Mouse (Mus musculus) hindbrain, embryonic 14.5 days (tissue): ENCODE results near the gene Npc2. TPM values are rescaled to one million over a fixed set of nuclear protein-coding genes. Genes with fewer than 3 reads are reported as not detected.

Experiments used
- ATAC-seq: fragments of 200-750 bp; cut with Nextera tagmentation; 2 replicates; pipeline ENCODE4 v1.8.0; 2017; ENCODE audit warnings: moderate number of reproducible peaks, mild to moderate bottlenecking, moderate TSS enrichment, moderate library complexity; ENCODE audit not compliant: low FRiP score
- DNase-seq: peaks from one replicate; pipeline ENCODE4 v3.0.0-alpha.2; 2015; ENCODE audit warnings: low spot score
- H3K27ac ChIP-seq: fragments of 300-500 bp; sonication (generic); 2 replicates; pipeline ENCODE4 v1.5.1; 2014; ENCODE audit warnings: mild to moderate bottlenecking, moderate library complexity
- H3K27me3 ChIP-seq: fragments of 300-500 bp; sonication (generic); 2 replicates; pipeline ENCODE4 v1.6.1; 2014; ENCODE audit warnings: mild to moderate bottlenecking, low read length, mixed read lengths; ENCODE audit not compliant: control insufficient read depth, insufficient read depth
- H3K36me3 ChIP-seq: fragments of 300-500 bp; sonication (generic); replicated peaks from 2 replicates; pipeline ENCODE4 v1.6.1; 2014; ENCODE audit not compliant: control insufficient read depth, insufficient read depth
- H3K4me1 ChIP-seq: fragments of 300-500 bp; sonication (generic); replicated peaks from 2 replicates; pipeline ENCODE4 v1.6.1; 2014; ENCODE audit warnings: antibody characterized with exemption, low read length, mixed read lengths; ENCODE audit not compliant: control insufficient read depth, insufficient read depth
- H3K4me2 ChIP-seq: fragments of 300-500 bp; sonication (generic); replicated peaks from 2 replicates; pipeline ENCODE4 v1.6.1; 2014; ENCODE audit warnings: mild to moderate bottlenecking, moderate library complexity
- H3K4me3 ChIP-seq: fragments of 300-500 bp; sonication (generic); replicated peaks from 2 replicates; pipeline ENCODE4 v1.5.1; 2014; ENCODE audit warnings: mild to moderate bottlenecking, low read length
- H3K9ac ChIP-seq: fragments of 300-500 bp; sonication (generic); 2 replicates; pipeline ENCODE4 v1.6.1; 2014
- H3K9me3 ChIP-seq: fragments of 300-500 bp; sonication (generic); 2 replicates; pipeline ENCODE4 v1.6.1; 2016; ENCODE audit warnings: low read length; ENCODE audit not compliant: control insufficient read depth
- WGBS: fragments of 180-500 bp; shearing (Covaris S2); extraction: QIAGEN DNeasy Blood & Tissue Kit; methylation state at CpG from one replicate; pipeline ENCODE4 v1.1.7; 2014; 5-methylcytosine and 5-hydroxymethylcytosine counted together
- polyA plus RNA-seq: library from polyadenylated mRNA; unstranded; fragments of >200 nt; fragmentation: Nextera tagmentation; extraction: Ambion mirVana; gene quantifications from 2 replicates; pipeline ENCODE4 v1.2.1, GENCODE M21; 2014

Npc2 gene
- polyA plus RNA-seq, 1 experiment from 2014 or later = 54.3 TPM

GRCm38 (mm10) chr12:84790853-84791252, 17.9 kb upstream of the Npc2 start:
- no peaks in the 10 kb centered on the region for H3K9me3 ChIP-seq
- H3K4me1 ChIP-seq = no peaks in the 10 kb centered on the region
- DNase-seq (no peak), ATAC-seq (no peak)
- 74% methylated on average over 10 of the region's 10 CpGs for WGBS
- no peak overlapping the region for H3K27ac ChIP-seq
- no peaks in the 10 kb centered on the region for H3K36me3 ChIP-seq
- no peak overlapping the region for H3K4me2 ChIP-seq
- H3K27me3 ChIP-seq = no peaks in the 10 kb centered on the region
- no peak overlapping the region for H3K9ac ChIP-seq
- H3K4me3 ChIP-seq = no peak overlapping the region

- Histone ChIP-seq H3K36me3 (no peaks in the 10 kb centered on the region), H3K27ac (no peak overlapping the region), H3K27me3 (no peaks in the 10 kb centered on the region), H3K4me3 (no peak overlapping the region), H3K4me2 (no peak overlapping the region), H3K4me1 (no peaks in the 10 kb centered on the region), H3K9me3 (no peaks in the 10 kb centered on the region), H3K9ac (no peak overlapping the region)
- no peak for ATAC-seq
- WGBS = 82% methylated on average over 5 of the region's 5 CpGs
- DNase-seq = no peak
Observed at GRCm38 (mm10) chr12:84786091-84786490, 13.1 kb upstream of the Npc2 start.

GRCm38 (mm10) chr12:84784604-84785381, 11.8 kb upstream of the Npc2 start:
- no peak overlapping the region; the same call in 1 of the 2 replicates for H3K9ac ChIP-seq
- H3K27me3 ChIP-seq = no peaks in the 10 kb centered on the region
- 35% methylated on average over 25 of the region's 25 CpGs for whole genome bisulfite sequencing
- no peak overlapping the region for H3K27ac ChIP-seq
- no peaks in the 10 kb centered on the region for H3K36me3 ChIP-seq
- H3K4me3 ChIP-seq = no peak overlapping the region
- H3K9me3 ChIP-seq = no peaks in the 10 kb centered on the region
- H3K4me2 ChIP-seq = no peak overlapping the region; the same call in 1 of the 2 replicates
- no peaks in the 10 kb centered on the region for H3K4me1 ChIP-seq
- DNase-seq = peak; percentile 88
- peak; percentile 77; the same call in 1 of the 2 replicates for ATAC-seq

GRCm38 (mm10) chr12:84776229-84776628, 3.3 kb upstream of the Npc2 start:
- no peak for DNase-seq
- peaks cover 18% of the 10 kb centered on the region for H3K4me1 ChIP-seq
- no peak overlapping the region for H3K4me2 ChIP-seq
- no peak overlapping the region for H3K27ac ChIP-seq
- H3K9me3 ChIP-seq = no peaks in the 10 kb centered on the region
- no peaks in the 10 kb centered on the region for H3K27me3 ChIP-seq
- H3K36me3 ChIP-seq = no peaks in the 10 kb centered on the region
- no peak overlapping the region for H3K9ac ChIP-seq
- H3K4me3 ChIP-seq = no peak overlapping the region
- no peak for ATAC-seq

GRCm38 (mm10) chr12:84774376-84774775, 1.4 kb upstream of the Npc2 start:
- ATAC-seq = no peak
- 0 out of 2 replicates have a peak, but pooled peaks cover 5% of the 10 kb centered on the region for H3K36me3 ChIP-seq
- peaks cover 30% of the 10 kb centered on the region for H3K4me1 ChIP-seq
- no peak overlapping the region for H3K4me3 ChIP-seq
- no peak for DNase-seq
- no peak overlapping the region for H3K27ac ChIP-seq
- no peak overlapping the region for H3K9ac ChIP-seq
- H3K4me2 ChIP-seq = peak overlapping the region; percentile 72
- no peaks in the 10 kb centered on the region for H3K27me3 ChIP-seq
- WGBS = 87% methylated on average over 6 of the region's 6 CpGs
- no peaks in the 10 kb centered on the region for H3K9me3 ChIP-seq

GRCm38 (mm10) chr12:84773476-84773875, 524 bp upstream of the Npc2 start:
- Histone ChIP-seq H3K4me2 (peak overlapping the region; percentile 72), H3K27me3 (no peaks in the 10 kb centered on the region), H3K4me3 (peak overlapping the region; percentile 63), H3K27ac (peak overlapping the region; percentile 55), H3K36me3 (0 out of 2 replicates have a peak, but pooled peaks cover 5% of the 10 kb centered on the region), H3K9ac (peak overlapping the region; percentile 76), H3K4me1 (peaks cover 30% of the 10 kb centered on the region), H3K9me3 (no peaks in the 10 kb centered on the region)
- DNase-seq (no peak), ATAC-seq (no peak; the same call in 1 of the 2 replicates)
- WGBS = under 1% methylated on average over 20 of the region's 20 CpGs

GRCm38 (mm10) chr12:84771981-84772520, 901 bp downstream of the Npc2 start:
- H3K36me3 ChIP-seq = 0 out of 2 replicates have a peak, but pooled peaks cover 5% of the 10 kb centered on the region
- H3K9me3 ChIP-seq = no peaks in the 10 kb centered on the region
- H3K27me3 ChIP-seq = no peaks in the 10 kb centered on the region
- H3K4me3 ChIP-seq = peak overlapping the region; percentile 63
- H3K4me1 ChIP-seq = peaks cover 30% of the 10 kb centered on the region
- H3K27ac ChIP-seq = peak overlapping the region; percentile 90
- H3K9ac ChIP-seq = peak overlapping the region; percentile 70
- no peak for ATAC-seq
- 2% methylated on average over 10 of the region's 10 CpGs for WGBS
- H3K4me2 ChIP-seq = peak overlapping the region; percentile 78
- DNase-seq = peak; percentile 29

GRCm38 (mm10) chr12:84769624-84770023, 3.3 kb downstream of the Npc2 start:
- H3K4me3 ChIP-seq = no peak overlapping the region
- DNase-seq = no peak
- no peak for ATAC-seq
- no peaks in the 10 kb centered on the region for H3K27me3 ChIP-seq
- WGBS = 87% methylated on average over 7 of the region's 7 CpGs
- no peak overlapping the region for H3K9ac ChIP-seq
- no peak overlapping the region for H3K27ac ChIP-seq
- peaks cover 11% of the 10 kb centered on the region for H3K36me3 ChIP-seq
- H3K9me3 ChIP-seq = no peaks in the 10 kb centered on the region
- H3K4me1 ChIP-seq = peaks cover 33% of the 10 kb centered on the region
- no peak overlapping the region for H3K4me2 ChIP-seq

GRCm38 (mm10) chr12:84767510-84767909, 5.4 kb downstream of the Npc2 start:
- H3K4me2 ChIP-seq = no peak overlapping the region
- no peak for ATAC-seq

More at GRCm38 (mm10) chr12:84767510-84767909, 5.4 kb downstream of the Npc2 start:
- peaks cover 30% of the 10 kb centered on the region for H3K36me3 ChIP-seq
- H3K4me3 ChIP-seq = no peak overlapping the region
- 89% methylated on average over 6 of the region's 6 CpGs for WGBS
- no peak for DNase-seq
- no peaks in the 10 kb centered on the region for H3K27me3 ChIP-seq
- H3K27ac ChIP-seq = no peak overlapping the region
- H3K9ac ChIP-seq = no peak overlapping the region
- peaks cover 25% of the 10 kb centered on the region for H3K4me1 ChIP-seq
- H3K9me3 ChIP-seq = no peaks in the 10 kb centered on the region
